Mouse (Mus musculus) intestine, embryonic 16.5 days (tissue): ENCODE measurements around the gene Traf3ip1. TPM values are rescaled to one million over a fixed set of nuclear protein-coding genes. Genes with fewer than 3 reads are reported as not detected.

Experiments
- ATAC-seq: fragments of 200-750 bp; cut with Nextera tagmentation; 2 replicates; pipeline ENCODE4 v1.8.0; 2017; ENCODE audit warnings: moderate TSS enrichment, moderate library complexity
- H3K27ac ChIP-seq: fragments of 300-500 bp; sonication (generic); 2 replicates; pipeline ENCODE4 v1.5.1; 2014; ENCODE audit warnings: mild to moderate bottlenecking, low read length
- H3K27me3 ChIP-seq: fragments of 300-500 bp; sonication (generic); replicated peaks from 2 replicates; pipeline ENCODE4 v1.6.1; 2014; ENCODE audit warnings: low read length, control low read depth, mixed read lengths; ENCODE audit not compliant: control insufficient read depth, insufficient read depth
- H3K36me3 ChIP-seq: fragments of 300-500 bp; sonication (generic); 2 replicates; pipeline ENCODE4 v1.6.1; 2014; ENCODE audit warnings: low read length, control low read depth; ENCODE audit not compliant: control insufficient read depth, insufficient read depth
- H3K4me1 ChIP-seq: fragments of 300-500 bp; sonication (generic); 2 replicates; pipeline ENCODE4 v1.6.1; 2014; ENCODE audit warnings: low read length, control low read depth, mixed read lengths; ENCODE audit not compliant: control insufficient read depth, insufficient read depth
- H3K4me2 ChIP-seq: fragments of 300-500 bp; sonication (generic); 2 replicates; pipeline ENCODE4 v1.6.1; 2014; ENCODE audit warnings: low read depth, low read length, control low read depth
- H3K4me3 ChIP-seq: fragments of 300-500 bp; sonication (generic); 2 replicates; pipeline ENCODE4 v1.5.1; 2014; ENCODE audit warnings: mild to moderate bottlenecking, low read length
- H3K9ac ChIP-seq: fragments of 300-500 bp; sonication (generic); 2 replicates; pipeline ENCODE4 v1.6.1; 2014; ENCODE audit warnings: low read depth, low read length
- H3K9me3 ChIP-seq: fragments of 300-500 bp; sonication (generic); 2 replicates; pipeline ENCODE4 v1.6.1; 2016; ENCODE audit warnings: low read length, control low read depth; ENCODE audit not compliant: control insufficient read depth
- WGBS: fragments of 180-500 bp; shearing (Covaris S2); extraction: QIAGEN DNeasy Blood & Tissue Kit; methylation state at CpG from one replicate; pipeline ENCODE4 v1.1.7; 2014; 5-methylcytosine and 5-hydroxymethylcytosine counted together
- polyA plus RNA-seq: library from polyadenylated mRNA; unstranded; fragments of >200 nt; fragmentation: Nextera tagmentation; extraction: Ambion mirVana; gene quantifications from 2 replicates; pipeline ENCODE4 v1.2.1, GENCODE M21; 2015

Gene Traf3ip1
- 6.2 and 6.7 TPM in 2 replicates for polyA plus RNA-seq

DNA sequence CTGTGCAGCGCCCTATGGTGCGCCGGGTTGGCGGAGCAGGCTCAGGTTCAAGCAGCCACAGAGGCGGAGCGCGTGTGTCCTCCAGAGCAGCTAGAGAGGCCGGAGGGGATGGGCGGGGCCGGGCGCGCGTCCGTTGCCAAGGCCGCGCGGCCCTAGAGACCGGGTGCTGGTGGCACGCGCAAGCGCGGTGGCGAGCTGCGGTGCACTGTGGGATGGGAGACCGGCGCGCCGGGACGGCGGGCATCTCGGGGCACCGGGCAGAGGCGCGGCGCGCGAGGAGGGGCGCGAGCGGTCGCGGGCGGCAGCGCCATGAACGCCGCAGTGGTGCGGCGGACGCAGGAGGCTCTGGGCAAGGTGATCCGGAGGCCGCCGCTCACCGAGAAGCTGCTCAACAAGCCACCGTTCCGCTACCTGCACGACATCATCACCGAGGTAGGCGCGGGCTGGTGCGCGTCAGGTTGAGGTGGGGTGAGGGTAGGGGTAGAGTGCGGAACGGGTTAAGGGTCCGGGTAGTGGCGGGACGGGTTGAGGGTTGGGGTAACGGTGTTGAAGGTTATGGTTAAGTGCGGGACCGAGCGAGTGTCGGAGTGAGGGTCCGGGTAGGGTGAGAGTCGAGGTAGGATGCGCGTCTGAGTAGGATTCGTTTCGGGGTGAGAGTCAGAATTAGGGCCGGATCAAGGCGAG is at the start of gene Traf3ip1:
TSS of gene Traf3ip1 (plus strand) at position 191 of the 684 bp plus-strand sequence.
- Histone ChIP-seq H3K9me3 (no peaks in the 10 kb centered on the region), H3K4me1 (peaks cover 10% of the 10 kb centered on the region), H3K4me2 (peak within 1 kb of the TSS; percentile 90), H3K36me3 (no peaks in the 10 kb centered on the region), H3K27ac (no peak within 1 kb of the TSS), H3K27me3 (no peaks in the 10 kb centered on the region), H3K9ac (peak within 1 kb of the TSS; percentile 84), H3K4me3 (peak within 1 kb of the TSS; percentile 91)
- ATAC-seq: peak; percentile 100
- WGBS: under 1% methylated on average over 77 of the region's 79 CpGs

DNA sequence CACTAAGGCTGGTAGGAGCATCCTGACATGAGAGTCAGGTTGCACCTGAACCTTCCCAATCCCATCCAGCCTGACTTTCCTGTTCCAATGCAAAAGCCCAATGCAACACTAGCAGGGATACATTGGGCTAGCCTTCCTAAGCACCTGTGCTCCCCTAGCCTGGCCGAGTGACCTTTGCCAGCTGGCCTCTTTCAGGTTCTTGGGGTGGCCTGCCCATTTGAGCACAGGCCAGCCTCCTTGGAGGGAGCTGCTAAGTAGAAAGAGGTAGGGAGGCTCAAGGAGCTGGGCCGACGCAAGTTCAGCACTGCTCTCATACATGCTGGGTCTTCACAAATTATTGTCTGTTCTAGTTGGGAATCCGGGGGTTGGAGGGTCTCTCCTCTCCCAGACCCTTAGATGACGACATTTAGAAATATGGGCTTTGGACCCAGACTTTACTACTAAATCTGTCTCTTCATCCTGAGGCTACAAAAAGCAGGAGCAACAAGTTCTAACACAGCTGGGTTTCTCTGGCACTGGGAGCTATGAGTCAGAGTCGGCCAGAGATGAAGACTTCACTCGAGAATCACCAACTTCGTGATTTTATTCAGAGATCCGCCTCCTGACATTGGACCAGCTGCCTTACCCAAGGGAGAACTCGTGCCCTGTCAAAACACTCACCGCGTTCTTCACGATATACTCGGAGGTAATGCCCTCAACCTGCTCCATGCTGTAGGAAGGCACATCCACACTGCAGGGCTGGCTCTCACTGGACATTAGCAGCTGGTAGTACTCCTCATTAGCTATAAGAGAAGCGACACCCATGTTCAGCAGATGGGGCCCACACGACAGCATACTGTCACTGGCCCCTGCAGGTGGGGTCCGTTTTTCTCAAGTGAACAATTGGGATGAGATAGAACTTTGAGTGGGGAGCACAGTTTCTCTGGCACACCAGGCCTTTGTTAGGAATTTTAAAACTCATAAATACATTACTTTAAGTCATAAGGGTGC is 49.3 kb upstream of the Traf3ip1 start:
- H3K4me1 ChIP-seq: peaks cover 17% of the 10 kb centered on the region
- 89% methylated on average over 17 of the region's 17 CpGs for WGBS
- peak overlapping the region; percentile 68; the same call in 1 of the 2 replicates for H3K27ac ChIP-seq
- H3K27me3 ChIP-seq: no peaks in the 10 kb centered on the region
- no peak overlapping the region for H3K4me2 ChIP-seq
- H3K36me3 ChIP-seq: peaks cover 19% of the 10 kb centered on the region
- H3K9me3 ChIP-seq: 0 out of 2 replicates have a peak, but pooled peaks cover 5% of the 10 kb centered on the region
- no peak for ATAC-seq
- H3K9ac ChIP-seq: no peak overlapping the region
- no peak overlapping the region for H3K4me3 ChIP-seq

DNA sequence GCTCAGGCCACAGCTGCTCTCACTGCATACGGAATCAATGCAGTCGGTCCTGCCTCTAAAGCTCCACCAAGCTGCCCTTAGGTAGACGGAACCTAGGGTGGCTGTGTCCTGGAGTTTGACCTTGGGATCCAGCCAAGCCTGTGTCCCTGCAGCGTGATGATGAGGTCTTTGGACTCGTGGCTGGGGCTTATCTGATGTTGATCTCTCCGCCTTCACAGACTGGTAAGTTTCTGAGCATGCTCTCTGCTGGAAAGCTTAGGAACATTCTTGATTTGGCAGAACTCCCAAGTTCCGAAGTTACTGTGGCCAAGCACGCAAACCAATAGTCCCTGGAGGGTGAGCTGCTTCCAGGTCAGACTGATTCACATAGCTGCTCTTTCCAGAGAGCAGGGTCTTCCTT is 48.4 kb upstream of the Traf3ip1 start:
- Histone ChIP-seq H3K9me3 (0 out of 2 replicates have a peak, but pooled peaks cover 5% of the 10 kb centered on the region), H3K4me3 (no peak overlapping the region), H3K27ac (peak overlapping the region; percentile 68), H3K4me2 (no peak overlapping the region), H3K4me1 (peaks cover 18% of the 10 kb centered on the region), H3K27me3 (no peaks in the 10 kb centered on the region), H3K9ac (no peak overlapping the region), H3K36me3 (peaks cover 15% of the 10 kb centered on the region)
- peak; percentile 58 for ATAC-seq
- 57% methylated on average over 8 of the region's 8 CpGs for WGBS

DNA sequence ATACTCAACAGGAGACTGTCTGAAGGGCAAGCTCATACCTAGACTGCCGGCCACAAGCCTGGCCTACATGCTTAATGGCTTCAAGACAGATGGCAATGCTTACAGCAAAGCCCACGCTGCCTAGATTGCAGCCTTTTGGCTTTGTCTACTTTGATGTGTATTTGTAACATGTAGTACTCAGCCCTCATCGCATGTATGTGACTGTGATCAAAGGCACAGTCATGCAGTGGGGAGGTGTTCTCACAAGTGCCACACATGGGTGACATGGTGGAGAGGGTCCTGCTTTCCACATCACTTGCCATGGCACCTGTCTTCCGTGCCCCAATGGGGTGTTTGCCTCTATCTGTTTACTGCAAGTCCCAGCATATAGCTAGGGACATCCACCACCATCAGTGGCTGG is 47.9 kb upstream of the Traf3ip1 start:
- Histone ChIP-seq H3K4me2 (no peak overlapping the region), H3K27me3 (no peaks in the 10 kb centered on the region), H3K27ac (peak overlapping the region; percentile 68), H3K36me3 (peaks cover 15% of the 10 kb centered on the region), H3K9me3 (0 out of 2 replicates have a peak, but pooled peaks cover 5% of the 10 kb centered on the region), H3K4me1 (peaks cover 22% of the 10 kb centered on the region), H3K9ac (no peak overlapping the region), H3K4me3 (no peak overlapping the region)
- 89% methylated on average over 4 of the region's 4 CpGs for WGBS
- ATAC-seq: no peak

DNA sequence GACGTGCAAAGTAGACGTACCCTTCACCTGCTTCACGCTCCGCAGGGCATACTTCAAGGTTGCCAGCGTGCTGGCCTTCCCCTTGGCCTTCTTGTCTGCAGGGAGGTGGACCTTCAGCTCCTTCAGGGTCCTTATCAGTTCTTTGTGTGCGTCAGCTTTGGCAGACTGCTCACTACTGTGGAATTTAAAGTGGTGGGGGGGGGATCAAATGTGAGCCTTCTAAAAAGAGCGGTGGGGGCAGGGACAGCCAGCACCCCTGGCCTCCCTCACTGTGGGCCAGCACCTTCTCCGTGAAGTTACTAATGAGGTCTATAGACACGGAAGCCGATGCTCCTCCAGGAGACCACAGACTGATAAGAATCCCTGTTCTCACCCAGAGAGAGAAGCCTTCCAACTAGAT is 45.8 kb upstream of the Traf3ip1 start:
- Histone ChIP-seq H3K36me3 (peaks cover 15% of the 10 kb centered on the region), H3K27me3 (no peaks in the 10 kb centered on the region), H3K4me2 (no peak overlapping the region), H3K4me1 (peaks cover 38% of the 10 kb centered on the region), H3K4me3 (no peak overlapping the region), H3K9ac (no peak overlapping the region), H3K27ac (peak overlapping the region; percentile 50; the same call in 1 of the 2 replicates), H3K9me3 (0 out of 2 replicates have a peak, but pooled peaks cover 5% of the 10 kb centered on the region)
- ATAC-seq: peak; percentile 2; the same call in 1 of the 2 replicates
- 83% methylated on average over 10 of the region's 10 CpGs for WGBS

DNA sequence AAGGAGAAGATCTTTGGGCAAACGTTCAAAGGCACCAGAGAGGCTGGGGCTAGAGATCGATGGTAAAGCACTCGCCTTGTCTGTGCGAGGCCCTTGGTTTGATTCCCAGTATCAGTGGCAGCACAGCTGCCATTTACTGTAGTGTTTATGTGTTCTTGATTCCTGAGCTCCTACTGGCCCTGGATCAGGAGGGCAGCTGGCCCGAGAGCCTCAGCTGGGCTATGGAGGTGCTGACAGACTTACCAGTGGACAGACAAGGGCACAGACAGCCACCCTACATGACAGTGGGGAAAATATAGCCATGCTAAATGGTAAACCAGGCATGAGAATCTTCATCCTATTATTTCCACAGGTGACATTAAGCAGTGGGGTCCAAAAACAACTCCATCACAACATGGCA is 43.6 kb upstream of the Traf3ip1 start:
- no peak overlapping the region for H3K9ac ChIP-seq
- H3K4me3 ChIP-seq: no peak overlapping the region
- ATAC-seq: no peak
- no peaks in the 10 kb centered on the region for H3K27me3 ChIP-seq
- peaks cover 15% of the 10 kb centered on the region for H3K36me3 ChIP-seq
- H3K27ac ChIP-seq: no peak overlapping the region
- H3K4me2 ChIP-seq: no peak overlapping the region
- H3K4me1 ChIP-seq: peaks cover 57% of the 10 kb centered on the region
- WGBS: 81% methylated on average over 5 of the region's 5 CpGs
- 0 out of 2 replicates have a peak, but pooled peaks cover 5% of the 10 kb centered on the region for H3K9me3 ChIP-seq

DNA sequence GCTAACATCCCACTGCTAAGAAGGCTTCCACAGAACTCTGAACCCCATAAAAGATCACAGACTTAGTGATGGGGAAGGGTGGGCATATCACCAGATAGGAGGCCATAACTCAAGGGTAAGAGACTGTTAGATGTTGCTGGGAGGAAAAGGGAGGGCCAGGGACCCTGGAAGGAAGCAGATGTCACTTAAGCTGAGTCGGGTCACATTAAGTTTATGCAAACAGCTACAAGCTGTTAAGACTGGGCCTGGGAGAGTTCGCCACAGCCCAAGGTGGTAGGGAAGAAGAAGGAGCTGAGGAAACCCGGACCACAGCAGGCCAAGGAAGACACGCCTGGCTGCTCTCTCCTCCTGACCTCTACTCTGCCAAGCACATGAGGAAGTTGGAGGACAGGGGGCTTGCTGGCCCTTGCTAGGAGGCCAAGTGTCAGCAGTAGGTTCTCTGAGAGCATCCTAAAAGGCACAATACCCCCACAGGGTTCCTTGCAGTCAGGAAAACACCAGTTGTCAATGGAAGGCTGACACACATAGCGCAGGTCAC is 42.8 kb upstream of the Traf3ip1 start:
- Histone ChIP-seq H3K9me3 (0 out of 2 replicates have a peak, but pooled peaks cover 5% of the 10 kb centered on the region), H3K4me1 (peaks cover 58% of the 10 kb centered on the region), H3K4me3 (no peak overlapping the region), H3K9ac (0 out of 2 replicates have a peak overlapping the region, but pooled peaks have one; percentile 49), H3K4me2 (no peak overlapping the region), H3K27me3 (no peaks in the 10 kb centered on the region), H3K36me3 (peaks cover 15% of the 10 kb centered on the region), H3K27ac (0 out of 2 replicates have a peak overlapping the region, but pooled peaks have one; percentile 33)
- ATAC-seq: no peak
- 55% methylated on average over 5 of the region's 5 CpGs for WGBS

DNA sequence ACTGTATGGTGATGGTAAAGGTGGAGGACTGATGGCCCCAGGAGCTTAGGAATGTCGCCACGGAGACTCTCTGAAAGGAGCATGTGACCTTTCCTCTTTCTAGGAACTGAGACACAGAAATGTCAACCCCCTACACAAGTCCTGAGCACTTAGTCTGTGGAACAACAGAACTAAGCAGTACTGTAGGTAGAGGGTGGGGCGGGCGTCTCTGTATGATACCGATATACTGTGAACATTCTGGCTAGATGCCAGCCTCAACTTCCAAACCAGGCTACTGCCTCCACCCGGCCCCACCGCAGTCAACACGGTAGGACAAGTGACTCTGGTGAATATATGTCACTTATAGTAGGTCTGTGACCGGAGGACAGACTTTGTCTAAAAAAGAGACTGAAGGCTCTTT is 40.5 kb upstream of the Traf3ip1 start:
- H3K36me3 ChIP-seq: no peaks in the 10 kb centered on the region
- H3K27ac ChIP-seq: peak overlapping the region; percentile 100
- ATAC-seq: peak; percentile 20
- no peak overlapping the region for H3K4me2 ChIP-seq
- peaks cover 77% of the 10 kb centered on the region for H3K4me1 ChIP-seq
- H3K4me3 ChIP-seq: no peak overlapping the region
- 66% methylated on average over 9 of the region's 9 CpGs for WGBS
- no peaks in the 10 kb centered on the region for H3K27me3 ChIP-seq
- H3K9ac ChIP-seq: peak overlapping the region; percentile 87; the same call in 1 of the 2 replicates
- no peaks in the 10 kb centered on the region for H3K9me3 ChIP-seq
